Mouse (Mus musculus) c-Kit-positive CD71-positive TER-119-positive erythroid progenitor cells, embryonic 14.5 days (primary cell): ENCODE data around the gene Trmt44.

Experiments used
- DNase-seq: peaks from one replicate; pipeline ENCODE4 v3.0.0-alpha.2; 2013; ENCODE audit warnings: low spot score

Gene Trmt44

DNA sequence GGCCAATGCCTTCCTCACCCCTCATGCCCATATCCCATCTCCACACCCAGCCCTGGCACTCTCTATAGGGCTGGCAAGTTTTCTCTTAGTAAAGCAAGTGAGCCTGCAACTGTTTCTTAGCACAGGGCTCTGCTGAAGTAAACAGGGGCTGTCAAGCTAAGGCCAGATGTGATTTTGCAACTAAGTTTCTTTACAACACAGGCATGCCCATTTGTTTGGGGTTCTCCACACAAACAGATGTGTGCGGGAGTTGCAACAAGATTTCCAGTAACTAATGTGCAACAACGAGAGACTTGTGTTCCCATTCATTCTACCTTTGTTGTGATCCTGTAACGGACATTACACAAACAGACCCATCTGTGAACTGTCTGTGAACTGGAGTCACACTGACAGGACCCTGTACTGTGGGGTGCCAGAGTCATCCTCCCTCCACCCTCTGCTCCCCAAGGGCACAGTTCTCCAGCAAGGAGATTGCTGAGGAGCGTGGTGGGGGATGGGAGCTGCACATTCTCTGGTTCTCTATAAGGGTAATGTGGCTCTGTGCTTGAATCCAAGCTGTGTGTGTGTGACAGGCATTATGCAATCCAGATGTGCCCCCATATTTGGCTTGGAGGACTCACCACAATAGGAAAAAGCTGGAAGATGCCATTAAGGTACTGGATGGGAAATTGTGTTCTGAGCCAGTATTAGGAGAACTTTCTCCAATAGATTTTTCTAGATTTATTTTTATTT lies 33.6 kb downstream of the Trmt44 start:
- no peak for DNase-seq

DNA sequence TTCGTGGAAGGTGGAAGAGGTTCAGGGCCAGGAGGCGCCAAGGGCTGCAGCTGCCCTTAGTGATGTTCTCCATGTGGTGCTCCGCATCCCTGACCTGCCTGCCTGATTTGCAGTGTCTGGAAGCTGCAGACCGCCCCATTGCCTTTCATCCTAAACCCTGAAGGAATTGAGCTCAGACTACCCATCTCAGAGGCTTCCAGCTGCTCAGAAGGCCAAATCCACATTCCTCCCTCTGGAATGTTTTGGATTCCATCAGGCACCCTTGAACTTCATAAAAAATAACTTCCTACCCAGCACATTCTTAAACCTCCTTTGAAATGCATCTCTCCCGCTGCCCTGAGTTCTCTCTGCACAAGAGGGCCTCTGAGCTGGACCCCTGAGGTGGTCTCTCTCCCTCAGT lies 34.3 kb downstream of the Trmt44 start:
- no peak for DNase-seq

DNA sequence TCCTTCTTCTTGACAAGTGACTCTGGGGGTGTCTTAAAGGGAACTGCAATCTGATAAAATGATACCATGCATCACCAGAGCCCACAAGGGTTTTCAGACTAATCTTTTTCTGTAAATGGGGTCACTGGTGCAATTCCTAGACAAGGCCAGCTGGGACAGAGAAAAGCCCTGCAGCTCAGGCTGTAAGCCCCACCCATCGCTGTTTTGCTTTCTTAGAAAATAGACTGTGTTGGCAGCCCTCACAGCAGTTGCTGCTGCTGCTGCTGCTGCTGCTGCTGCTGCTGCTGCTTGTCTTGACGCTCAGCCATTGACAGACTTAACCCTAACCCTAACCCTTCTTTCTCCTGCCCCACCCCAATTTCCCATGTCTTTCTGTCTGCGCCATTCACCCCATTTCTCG lies 35.3 kb downstream of the Trmt44 start:
- DNase-seq: no peak

DNA sequence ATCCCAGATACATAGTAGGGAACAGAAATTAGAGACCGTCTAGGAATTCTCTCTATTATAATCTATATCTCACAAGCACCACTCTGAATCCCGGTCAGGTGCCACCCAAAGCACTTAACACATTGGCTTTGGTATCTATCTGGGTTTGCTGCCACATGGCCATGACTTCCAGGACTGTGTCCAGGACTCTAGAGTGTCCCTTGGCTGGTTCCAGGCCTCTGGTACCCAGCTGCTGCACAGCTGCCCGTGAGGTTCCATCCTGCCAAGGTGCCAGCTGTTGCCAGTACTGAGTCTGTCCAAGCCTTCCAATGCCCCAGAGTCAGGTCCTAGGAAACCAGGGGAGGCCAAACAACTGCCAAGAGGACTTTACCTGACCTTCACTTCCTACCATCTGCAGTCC lies 36.8 kb downstream of the Trmt44 start:
- no peak for DNase-seq

DNA sequence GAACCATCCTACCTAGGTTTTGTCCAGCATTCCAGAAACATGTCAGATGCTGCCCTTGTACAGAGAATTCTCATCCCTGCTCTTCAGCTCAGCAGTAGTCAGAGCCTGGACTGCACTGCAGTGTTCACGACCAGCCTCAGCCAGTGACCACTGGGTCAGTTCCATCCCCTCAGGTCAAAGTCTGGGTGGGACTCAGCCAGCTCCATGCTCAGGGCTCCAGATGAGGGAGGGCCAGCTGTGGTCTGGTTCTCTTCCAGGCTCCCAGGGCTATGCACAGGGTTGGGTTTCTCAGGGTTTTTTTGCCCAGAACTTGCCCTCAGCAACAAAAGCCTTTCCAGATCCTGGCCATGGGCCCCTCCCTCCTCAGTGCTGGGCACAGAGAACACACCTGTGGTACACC lies 37.4 kb downstream of the Trmt44 start:
- no peak for DNase-seq

DNA sequence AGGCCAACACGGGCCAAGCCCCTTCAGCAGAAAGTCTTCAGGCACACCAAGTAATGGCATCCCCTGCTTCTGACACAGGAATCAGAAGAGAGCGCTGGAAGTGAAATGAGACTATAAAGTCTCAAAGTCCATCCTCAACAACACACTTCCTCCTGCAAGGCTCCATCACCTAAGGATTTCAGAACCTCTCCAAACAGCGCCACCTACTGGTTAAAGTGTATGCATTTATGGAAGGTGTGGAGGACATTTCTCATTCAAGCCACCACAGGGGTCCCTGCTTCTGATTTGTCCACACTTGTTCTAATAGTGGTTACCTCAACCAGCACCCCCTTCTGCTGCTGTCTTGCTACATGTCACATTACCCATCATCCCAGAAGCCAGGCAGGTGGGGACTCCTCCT lies 38.6 kb downstream of the Trmt44 start:
- peak; percentile 10 for DNase-seq

DNA sequence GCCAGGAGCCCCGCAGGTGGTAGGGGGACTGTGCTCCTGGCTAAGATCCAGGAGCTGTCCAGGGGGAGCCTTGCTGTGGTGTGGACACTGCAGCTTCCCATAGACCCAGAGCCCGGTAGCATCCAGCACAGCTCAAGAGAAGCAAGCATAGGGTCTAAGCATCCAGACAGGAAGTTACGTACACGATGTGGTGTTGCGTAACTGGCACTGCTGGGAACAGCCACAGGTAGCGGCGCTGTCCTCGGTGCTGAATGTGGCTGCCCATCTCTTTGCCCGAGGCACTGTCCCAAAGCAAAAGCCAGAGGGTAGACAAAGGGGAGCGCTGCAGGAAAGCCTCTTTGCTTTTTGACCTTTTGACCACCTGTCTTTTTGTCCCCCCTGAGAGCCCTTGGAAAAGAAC lies 43.3 kb downstream of the Trmt44 start:
- peak; percentile 21 for DNase-seq

DNA sequence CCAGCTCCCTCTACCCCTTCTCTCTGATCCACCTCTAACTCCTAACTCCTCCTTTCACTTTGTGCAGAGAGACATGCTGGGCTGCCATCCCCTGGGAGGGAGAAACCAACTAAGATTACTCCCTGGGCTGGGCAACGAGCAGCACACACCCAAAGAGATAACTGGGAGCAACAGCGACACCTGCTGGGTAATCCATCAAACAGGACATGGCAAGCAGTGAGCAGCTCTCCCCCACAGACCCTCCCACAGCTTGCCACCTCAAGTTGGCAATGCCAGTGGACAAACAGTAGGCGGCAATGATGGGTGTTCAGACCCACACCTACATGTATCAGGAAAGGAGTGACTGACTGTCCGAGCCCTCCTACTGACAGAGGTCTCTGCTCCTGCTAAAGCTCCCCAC lies 44.4 kb downstream of the Trmt44 start:
- DNase-seq: peak; percentile 39

DNA sequence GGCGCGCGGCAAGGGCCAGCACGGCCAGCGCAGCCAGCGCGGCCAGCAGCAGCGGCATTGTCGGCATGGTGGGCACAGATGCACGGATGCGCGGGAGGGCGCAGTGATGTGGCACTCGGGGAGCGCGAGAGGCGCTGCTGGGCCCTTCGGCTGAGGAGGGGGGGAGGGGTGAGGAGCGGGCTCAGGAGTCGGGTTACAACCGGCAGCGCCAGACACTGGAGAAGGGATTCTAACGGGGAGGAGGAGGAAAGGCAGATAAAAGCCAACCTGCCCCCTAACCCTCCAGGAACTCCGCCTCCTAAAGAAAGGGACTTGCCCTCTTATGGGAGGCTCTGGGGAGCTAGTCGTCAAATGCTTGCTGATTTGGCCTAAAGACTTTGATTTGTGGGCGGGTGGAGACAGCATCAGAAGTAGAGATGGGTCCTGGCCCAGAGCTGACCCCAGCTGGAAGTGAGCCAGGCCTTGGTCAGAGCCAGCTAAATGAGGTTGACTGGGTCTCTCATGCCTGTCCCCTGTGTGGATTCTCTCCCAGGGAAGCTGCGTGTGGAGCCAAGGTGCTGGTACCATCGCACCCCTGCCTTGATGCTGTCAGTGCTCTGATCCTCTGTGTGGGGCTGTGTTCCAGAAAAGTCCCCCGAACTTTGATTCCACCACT lies 49.3 kb downstream of the Trmt44 start, which contains the start of gene Cpz:
TSS of gene Cpz (minus strand) at position 230 of the 655 bp plus-strand sequence.
- DNase-seq: no peak

DNA sequence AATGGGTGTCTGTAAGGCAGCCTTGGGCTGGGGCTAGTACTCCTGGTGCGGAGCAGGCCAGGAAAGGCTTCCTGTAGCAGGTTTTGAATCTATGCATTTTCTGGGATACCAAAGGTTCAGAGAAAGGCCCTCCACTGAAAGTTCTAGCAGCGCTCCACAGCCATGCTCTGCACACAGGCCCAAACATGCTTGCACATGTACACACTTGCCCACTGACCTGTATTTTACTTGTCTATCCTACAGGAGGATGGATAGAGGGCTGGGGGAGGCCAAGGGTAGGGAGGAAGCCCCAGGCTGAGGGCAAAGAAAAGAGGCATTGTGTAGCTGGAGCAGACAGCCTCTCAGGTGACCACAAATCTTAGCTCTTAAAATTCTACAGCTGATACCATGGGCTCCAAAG lies 50.5 kb downstream of the Trmt44 start:
- DNase-seq: no peak

DNA sequence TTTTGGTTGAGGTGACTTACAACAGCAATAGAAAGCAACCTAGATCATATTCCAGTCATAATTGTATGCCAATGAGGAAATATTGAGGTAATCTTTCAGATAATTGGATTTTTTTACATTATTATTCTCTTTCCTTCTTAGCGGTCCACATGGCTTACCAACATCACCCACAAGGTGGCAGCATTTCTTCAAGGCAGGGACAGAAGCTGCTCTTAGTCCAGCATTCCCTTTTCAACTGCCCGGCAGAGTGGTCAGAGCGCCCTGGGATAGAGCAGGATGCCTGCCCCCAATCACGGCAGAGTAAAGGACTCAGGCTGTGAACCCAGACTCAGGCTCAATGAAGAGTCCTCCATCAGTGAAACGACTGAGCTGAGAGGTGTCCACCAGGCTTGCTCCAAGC lies 51.1 kb downstream of the Trmt44 start:
- DNase-seq: peak; percentile 10

DNA sequence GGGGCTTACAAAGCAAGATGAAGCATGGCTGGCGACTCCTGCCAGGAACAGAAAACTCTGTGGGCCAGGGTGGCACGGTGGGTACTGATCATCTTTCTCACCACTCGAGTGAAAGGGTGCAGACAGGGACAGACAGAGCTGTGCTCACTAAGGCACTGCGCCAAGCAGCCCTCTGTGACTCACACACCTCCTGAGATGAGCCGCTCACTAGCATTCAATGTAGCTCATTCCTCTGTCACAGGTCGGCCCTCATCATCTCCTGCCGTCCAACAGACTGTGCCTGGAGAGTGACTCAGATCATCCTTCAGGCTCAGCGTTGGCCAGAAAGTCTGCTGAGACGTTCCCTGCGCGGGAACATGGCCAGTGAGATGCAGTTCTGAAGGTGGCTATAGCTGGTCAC lies 58.1 kb downstream of the Trmt44 start:
- DNase-seq: no peak

DNA sequence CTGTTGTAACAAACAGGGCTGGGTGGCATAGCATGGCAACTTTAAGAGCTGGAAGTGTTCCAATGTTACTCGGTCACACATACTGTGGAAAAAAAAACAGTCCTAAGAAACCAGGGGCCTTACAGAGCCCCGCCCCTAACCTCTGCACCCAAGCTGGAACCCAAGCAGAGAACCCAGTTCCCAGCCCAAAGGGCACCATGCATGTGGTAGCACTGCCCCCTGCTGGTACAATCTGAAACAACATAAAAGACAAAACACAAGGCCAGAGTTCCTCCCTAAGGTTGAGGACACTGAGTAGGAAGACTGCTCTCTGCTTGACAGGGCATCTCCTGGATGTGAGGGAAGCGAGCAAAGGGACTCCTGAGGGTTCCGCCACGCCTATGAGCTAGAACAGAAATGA lies 64.3 kb downstream of the Trmt44 start:
- peak; percentile 40 for DNase-seq
